Mouse (Mus musculus) midbrain, embryonic 10.5 days (tissue): ENCODE data around the gene Bscl2. TPM values are rescaled to one million over a fixed set of nuclear protein-coding genes. Genes with fewer than 3 reads are reported as not detected.
"Not testable (repeated sequence)": the region's sequence is repeated elsewhere in the genome, so short reads cannot be mapped to it uniquely, and the experiment has no call there.

Experiments used
- DNase-seq: peaks from one replicate; pipeline ENCODE4 v3.0.0-alpha.2; 2017; ENCODE audit warnings: low spot score
- H3K27ac ChIP-seq: fragments of 300-500 bp; sonication (generic); replicated peaks from 2 replicates; pipeline ENCODE4 v1.5.1; 2016; ENCODE audit warnings: mild to moderate bottlenecking
- H3K27me3 ChIP-seq: fragments of 300-500 bp; sonication (generic); 2 replicates; pipeline ENCODE4 v1.6.1; 2016; ENCODE audit warnings: low read depth, mild to moderate bottlenecking; ENCODE audit not compliant: poor library complexity, severe bottlenecking
- H3K36me3 ChIP-seq: fragments of 300-500 bp; sonication (generic); 2 replicates; pipeline ENCODE4 v1.6.1; 2016; ENCODE audit warnings: mild to moderate bottlenecking, moderate library complexity
- H3K4me1 ChIP-seq: fragments of 300-500 bp; sonication (generic); 2 replicates; pipeline ENCODE4 v1.6.1; 2016
- H3K4me3 ChIP-seq: fragments of 300-500 bp; sonication (generic); 2 replicates; pipeline ENCODE4 v1.5.1; 2016; ENCODE audit warnings: mild to moderate bottlenecking, moderate library complexity
- H3K9me3 ChIP-seq: fragments of 300-500 bp; sonication (generic); replicated peaks from 2 replicates; pipeline ENCODE4 v1.6.1; 2016; ENCODE audit warnings: mild to moderate bottlenecking
- WGBS: fragments of 180-500 bp; shearing (Covaris S2); methylation state at CpG from one replicate; pipeline ENCODE4 v1.1.7; 2016; 5-methylcytosine and 5-hydroxymethylcytosine counted together
- microRNA-seq: library from miRNA; unstranded; fragments of <30 nt; microRNA quantifications from one replicate; pipeline ENCODE4, GENCODE M21; 2017
- polyA plus RNA-seq: library from polyadenylated mRNA; unstranded; fragments of >200 nt; fragmentation: Nextera tagmentation; extraction: Ambion mirVana; gene quantifications from 2 replicates; pipeline ENCODE4 v1.2.1, GENCODE M21; 2016

The Bscl2 gene
- polyA plus RNA-seq, 1 experiment from 2014 or later = 55.2 TPM

DNA sequence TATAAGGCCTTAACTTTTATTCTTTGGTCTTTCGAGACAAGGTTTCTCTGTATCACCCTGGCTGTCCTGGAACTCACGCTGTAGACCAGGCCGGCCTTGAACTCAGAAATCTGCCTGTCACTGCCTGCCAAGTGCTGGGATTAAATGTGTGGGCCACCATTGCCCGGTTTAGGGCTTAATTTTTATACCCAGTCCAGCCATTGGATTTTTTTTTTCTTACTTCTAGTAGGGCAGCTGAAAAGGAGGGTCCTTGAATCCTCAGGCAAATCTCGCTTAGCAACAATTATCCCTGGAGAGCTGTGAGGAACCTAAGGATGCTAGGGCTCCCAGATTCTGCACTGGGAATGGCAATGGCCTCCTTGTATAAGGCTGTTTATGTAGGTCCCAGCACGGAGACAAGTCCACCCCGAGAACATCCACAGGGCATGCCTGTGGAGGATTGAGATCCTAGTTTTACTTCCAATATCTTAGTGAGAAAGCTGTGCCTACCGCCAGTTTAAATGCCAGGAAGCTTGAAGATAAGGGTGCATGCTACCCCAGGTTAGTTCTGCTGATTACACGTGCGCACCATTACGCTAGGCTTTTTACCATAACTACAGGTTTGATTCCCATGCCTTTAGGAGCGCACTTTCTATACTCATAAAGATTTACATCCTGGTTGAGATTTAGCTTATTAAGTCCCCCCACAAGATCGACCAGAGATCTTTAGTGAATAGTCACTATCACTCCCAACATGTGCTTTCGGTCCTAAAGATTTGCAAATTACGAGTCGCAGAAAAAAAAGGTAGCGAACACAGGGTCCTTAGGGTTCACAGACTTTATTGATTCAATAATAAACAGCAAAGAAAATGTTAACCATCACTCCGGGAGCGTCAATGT is 50.6 kb downstream of the Bscl2 start:
- 18% methylated on average over 19 of the region's 19 CpGs for WGBS
- DNase-seq = no peak
- peaks cover 29% of the 10 kb centered on the region for H3K4me1 ChIP-seq

GRCm38 (mm10) chr19:8888511-8889385 is 51.5 kb downstream of the Bscl2 start, which contains the start of the genes 1810009A15Rik and Gm49416:
Gene 1810009A15Rik (plus strand): TSS chr19:8888853.
Gene Gm49416 (plus strand): TSS chr19:8888926.
- under 1% methylated on average over 58 of the region's 58 CpGs for WGBS

More for the DNA sequence above, 50.6 kb downstream of the Bscl2 start:
- Histone ChIP-seq H3K36me3 (peaks cover 21% of the 10 kb centered on the region), H3K27me3 (no peaks in the 10 kb centered on the region), H3K27ac (peak overlapping the region; percentile 94), H3K4me3 (peak overlapping the region; percentile 77), H3K9me3 (no peaks in the 10 kb centered on the region)

GRCm38 (mm10) chr19:8892829-8893766 is 55.8 kb downstream of the Bscl2 start, which contains the start of gene Ints5:
Gene Ints5 (plus strand): TSS chr19:8893005.
- Histone ChIP-seq H3K4me1 (peaks cover 50% of the 10 kb centered on the region), H3K36me3 (peaks cover 50% of the 10 kb centered on the region), H3K4me3 (peak within 1 kb of the TSS; percentile 83), H3K27me3 (no peaks in the 10 kb centered on the region), H3K27ac (peak within 1 kb of the TSS; percentile 92), H3K9me3 (no peaks in the 10 kb centered on the region)
- DNase-seq = peak; percentile 86
- 3% methylated on average over 54 of the region's 54 CpGs for WGBS

More at GRCm38 (mm10) chr19:8888511-8889385, 51.5 kb downstream of the Bscl2 start, which contains the start of the genes 1810009A15Rik and Gm49416:
- Histone ChIP-seq H3K36me3 (peaks cover 21% of the 10 kb centered on the region), H3K27ac (peak within 1 kb of the TSS; percentile 94), H3K27me3 (no peaks in the 10 kb centered on the region), H3K4me3 (peak within 1 kb of the TSS; percentile 77), H3K4me1 (peaks cover 35% of the 10 kb centered on the region), H3K9me3 (no peaks in the 10 kb centered on the region)
- DNase-seq = peak; percentile 97

GRCm38 (mm10) chr19:8895397-8895960 is 58.2 kb downstream of the Bscl2 start:
- 94% methylated on average over 9 of the region's 9 CpGs for WGBS
- Histone ChIP-seq H3K9me3 (no peaks in the 10 kb centered on the region), H3K4me3 (peak overlapping the region; percentile 7; the same call in 1 of the 2 replicates), H3K27me3 (no peaks in the 10 kb centered on the region), H3K27ac (no peak overlapping the region), H3K36me3 (peaks cover 50% of the 10 kb centered on the region), H3K4me1 (peaks cover 54% of the 10 kb centered on the region)
- DNase-seq = no peak

GRCm38 (mm10) chr19:8896231-8896630 is 59.0 kb downstream of the Bscl2 start:
- not testable (repeated sequence) for H3K27ac ChIP-seq, H3K27me3 ChIP-seq, DNase-seq, H3K9me3 ChIP-seq
- 0 out of 2 replicates have a peak overlapping the region, but pooled peaks have one; percentile 18 for H3K4me3 ChIP-seq
- peaks cover 55% of the 10 kb centered on the region for H3K4me1 ChIP-seq
- WGBS = 90% methylated on average over 5 of the region's 5 CpGs
- peaks cover 50% of the 10 kb centered on the region for H3K36me3 ChIP-seq

- H3K27me3 ChIP-seq, H3K9me3 ChIP-seq: not testable (repeated sequence)
- DNase-seq = peak; percentile 42
- peaks cover 56% of the 10 kb centered on the region for H3K36me3 ChIP-seq
- 35% methylated on average over 21 of the region's 21 CpGs for WGBS
- peak overlapping the region; percentile 94 for H3K27ac ChIP-seq
- peak overlapping the region; percentile 95 for H3K4me3 ChIP-seq
- peaks cover 55% of the 10 kb centered on the region for H3K4me1 ChIP-seq
These were observed 60.1 kb downstream of the Bscl2 start for GRCm38 (mm10) chr19:8897211-8897864.

- peak within 1 kb of the TSS; percentile 95 for H3K4me3 ChIP-seq
- peaks cover 62% of the 10 kb centered on the region for H3K36me3 ChIP-seq
- H3K4me1 ChIP-seq = peaks cover 50% of the 10 kb centered on the region
- DNase-seq = peak; percentile 97
- H3K27ac ChIP-seq = peak within 1 kb of the TSS; percentile 94
- under 1% methylated on average over 53 of the region's 53 CpGs for WGBS
- no peaks in the 10 kb centered on the region for H3K27me3 ChIP-seq
- no peaks in the 10 kb centered on the region for H3K9me3 ChIP-seq
These were observed 60.7 kb downstream of the Bscl2 start, which contains the start of gene Ganab for GRCm38 (mm10) chr19:8897865-8898495. Gene Ganab (plus strand): TSS chr19:8898071.

Small RNA genes within 50 kb of the gene (microRNA-seq; reads per million reads assigned to microRNA genes)
- gene Mir5136 = not detected

Other genes with a start within 250 kb of the Bscl2 start
- gene Slc22a8, start 246.2 kb upstream of the Bscl2 start, polyA plus RNA-seq = 0.07 and 0.12 TPM in 2 replicates
- gene Slc22a6, start 219.4 kb upstream of the Bscl2 start, polyA plus RNA-seq = 0.06 and 0.47 TPM in 2 replicates
- not detected in 2 replicates for gene Chrm1, start 173.7 kb upstream of the Bscl2 start, polyA plus RNA-seq
- gene Slc3a2, start 114.1 kb upstream of the Bscl2 start, polyA plus RNA-seq = 139 and 144 TPM in 2 replicates
- gene Wdr74, start 101.6 kb upstream of the Bscl2 start, polyA plus RNA-seq = 105 and 121 TPM in 2 replicates
- 3.2 and 3.3 TPM in 2 replicates for gene 1700092M07Rik, start 96.7 kb upstream of the Bscl2 start, polyA plus RNA-seq
- 94.9 and 103 TPM in 2 replicates for gene Stx5a, start 96.1 kb upstream of the Bscl2 start, polyA plus RNA-seq
- gene Nxf1, start 80.4 kb upstream of the Bscl2 start, polyA plus RNA-seq = 253 and 282 TPM in 2 replicates
- 189 and 205 TPM in 2 replicates for gene Tmem223, start 66.5 kb upstream of the Bscl2 start, polyA plus RNA-seq
- gene Tmem179b, start 63.0 kb upstream of the Bscl2 start, polyA plus RNA-seq = 50.0 and 55.2 TPM in 2 replicates
- gene Taf6l, start 51.0 kb upstream of the Bscl2 start, polyA plus RNA-seq = 47.5 and 47.6 TPM in 2 replicates
- 169 and 176 TPM in 2 replicates for gene Polr2g, start 38.9 kb upstream of the Bscl2 start, polyA plus RNA-seq
- gene Zbtb3, start 34.9 kb upstream of the Bscl2 start, polyA plus RNA-seq = 7.5 and 7.8 TPM in 2 replicates
- gene Ttc9c, start 18.1 kb upstream of the Bscl2 start, polyA plus RNA-seq = 69.0 and 74.5 TPM in 2 replicates
- 4.3 and 4.4 TPM in 2 replicates for gene Hnrnpul2, start 17.5 kb upstream of the Bscl2 start, polyA plus RNA-seq
- not detected in 2 replicates for gene AC129217.1, start 7.7 kb upstream of the Bscl2 start, polyA plus RNA-seq
- 60.0 and 104 TPM in 2 replicates for gene Gng3, start 1.7 kb downstream of the Bscl2 start, polyA plus RNA-seq
- 0.57 TPM in 2 replicates for gene Lrrn4cl, start 13.3 kb downstream of the Bscl2 start, polyA plus RNA-seq
- gene Ubxn1, start 34.0 kb downstream of the Bscl2 start, polyA plus RNA-seq = 203 and 205 TPM in 2 replicates
- gene Uqcc3, start 43.5 kb downstream of the Bscl2 start, polyA plus RNA-seq = 58.2 and 61.1 TPM in 2 replicates
- gene Lbhd1, start 46.3 kb downstream of the Bscl2 start, polyA plus RNA-seq = 110 and 133 TPM in 2 replicates
- gene Gm49403, start 46.5 kb downstream of the Bscl2 start, polyA plus RNA-seq = not detected in 2 replicates
- 134 and 159 TPM in 2 replicates for gene 1810009A15Rik, start 51.4 kb downstream of the Bscl2 start, polyA plus RNA-seq
- 0.17 TPM in 1 of 2 replicates, not detected in the other for gene Gm49416, start 51.5 kb downstream of the Bscl2 start, polyA plus RNA-seq
- 54.8 and 56.7 TPM in 2 replicates for gene Ints5, start 55.5 kb downstream of the Bscl2 start, polyA plus RNA-seq
- 118 and 120 TPM in 2 replicates for gene Ganab, start 60.6 kb downstream of the Bscl2 start, polyA plus RNA-seq
- gene B3gat3, start 82.9 kb downstream of the Bscl2 start, polyA plus RNA-seq = 58.7 and 64.0 TPM in 2 replicates
- gene Rom1, start 91.9 kb downstream of the Bscl2 start, polyA plus RNA-seq = 3.5 and 4.2 TPM in 2 replicates
- gene Eml3, start 92.1 kb downstream of the Bscl2 start, polyA plus RNA-seq = 22.9 and 23.5 TPM in 2 replicates
- gene Mta2, start 104.4 kb downstream of the Bscl2 start, polyA plus RNA-seq = 178 and 191 TPM in 2 replicates
- gene Tut1, start 116.4 kb downstream of the Bscl2 start, polyA plus RNA-seq = 36.5 and 40.2 TPM in 2 replicates
- 438 and 514 TPM in 2 replicates for gene Eef1g, start 129.6 kb downstream of the Bscl2 start, polyA plus RNA-seq
- gene Ahnak, start 151.8 kb downstream of the Bscl2 start, polyA plus RNA-seq = 6.6 and 8.8 TPM in 2 replicates